27 mouse cellular contexts compared by ENCODE assay signal in the genomic region with DNA sequence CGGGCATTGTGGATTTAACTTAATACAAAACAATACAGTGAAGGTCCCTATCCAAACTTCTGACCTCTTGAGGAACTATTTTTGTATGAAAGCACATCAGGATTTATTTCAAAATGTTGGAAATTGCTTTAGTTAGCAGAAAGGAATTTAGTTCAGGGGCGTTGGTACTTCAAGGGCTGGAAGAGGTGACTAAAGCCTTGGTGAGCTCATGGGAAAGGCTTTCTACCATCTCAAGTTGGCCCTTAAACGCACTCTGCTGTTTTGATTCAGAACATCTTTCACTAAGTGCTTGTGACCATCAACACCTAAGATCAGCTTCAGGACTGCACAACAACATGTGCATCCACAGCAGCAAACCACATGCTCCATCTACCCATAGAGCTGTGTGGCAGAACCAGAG.
DNase-seq lines count a peak whose midpoint lies in the region; ATAC-seq and TF ChIP-seq lines count a peak whose summit lies in the region.
"Had no signal": no experiment of that assay in that cellular context is flagged by ENCODE, and none has a peak within 500 bp of the region (broad histone marks: within the 10 kb centered on the region; RNA-seq: fewer than 3 reads in every experiment).

No protein-coding gene starts in this region.

- peak; percentile 73 for ATAC-seq in lung, postnatal 0 days
- ATAC-seq: forebrain, embryonic 13.5 days; hindbrain, embryonic 16.5 days; midbrain, embryonic 13.5 days; Patski had no signal

- H3K27ac ChIP-seq in lung, postnatal 0 days (ENCODE audit: low read length), result peak overlapping the region; percentile 51; the same call in 1 of the 2 replicates
- peak overlapping the region; percentile 81 for H3K27ac ChIP-seq in MEL (ENCODE audit: control insufficient read depth, low read depth, low read length)
- H3K27ac ChIP-seq: forebrain, embryonic 13.5 days; heart, embryonic 10.5 days; heart, embryonic 15.5 days; kidney, postnatal 0 days; limb, embryonic 10.5 days; limb, embryonic 15.5 days; midbrain, embryonic 13.5 days; neural tube, embryonic 15.5 days had no signal

- TF ChIP-seq EP300 in lung, postnatal 0 days (IDR thresholded peaks at IDR 0.05), result peak; percentile 81
- TF ChIP-seq EP300 in MEL (IDR thresholded peaks at IDR 0.05; ENCODE audit: low read depth in 1 of 2, low read length in 2 of 2), result no peak

- TF ChIP-seq POLR2A in MEL (IDR thresholded peaks at IDR 0.05; ENCODE audit: control insufficient read depth in 1 of 2, insufficient read depth in 1 of 2, low read depth in 1 of 2, low read length in 2 of 2, poor library complexity in 1 of 2), result no peak

- H3K79me2 ChIP-seq in MEL (ENCODE audit: control insufficient read depth, insufficient read depth, low read length, poor library complexity), result no peaks in the 10 kb centered on the region

- no peaks in the 10 kb centered on the region for H3K27me3 ChIP-seq in lung, postnatal 0 days (replicated peaks; ENCODE audit: insufficient read depth, low read length)
- no peaks in the 10 kb centered on the region for H3K27me3 ChIP-seq in MEL (ENCODE audit: control insufficient read depth in 1 of 2, insufficient read depth in 2 of 2, low read length in 2 of 2)
- H3K27me3 ChIP-seq: heart, embryonic 15.5 days; limb, embryonic 15.5 days; midbrain, embryonic 13.5 days; neural tube, embryonic 15.5 days; Patski had no signal

- TF ChIP-seq CTCF in lung, postnatal 0 days (IDR thresholded peaks at IDR 0.05), result no peak
- TF ChIP-seq CTCF in MEL (IDR thresholded peaks at IDR 0.05 in 2 of 3, conservative IDR thresholded peaks at IDR 0.05 in 1 of 3; ENCODE audit: control insufficient read depth in 1 of 3, insufficient read depth in 1 of 3, low read depth in 2 of 3, low read length in 3 of 3, poor library complexity in 1 of 3, severe bottlenecking in 1 of 3), result no peak

- no peaks in the 10 kb centered on the region for H3K9me3 ChIP-seq in lung, postnatal 0 days (ENCODE audit: low read length)
- H3K9me3 ChIP-seq in MEL (replicated peaks; ENCODE audit: insufficient read depth, low read length), result no peaks in the 10 kb centered on the region
- H3K9me3 ChIP-seq: forebrain, embryonic 13.5 days; heart, embryonic 10.5 days; heart, embryonic 15.5 days; limb, embryonic 10.5 days; limb, embryonic 15.5 days; midbrain, embryonic 13.5 days; neural tube, embryonic 15.5 days had no signal

- peak; percentile 65 for DNase-seq in lung, postnatal 0 days (ENCODE audit: low spot score)
- no peak for DNase-seq in lung, postnatal 4 days
- DNase-seq in MEL (ENCODE audit: low read depth, low spot score), result no peak
- peak; percentile 43 for DNase-seq in fibroblast of lung, adult 2 months (ENCODE audit: low read depth)
- no peak for DNase-seq in neural tube, embryonic 10.5 days (ENCODE audit: extremely low spot score, low spot score)
- no peak for DNase-seq in left cerebral cortex, adult 11 months (ENCODE audit: low spot score)
- no peak for DNase-seq in spleen, postnatal 14 days (ENCODE audit: low spot score in 2 of 2)
- DNase-seq: adrenal gland, postnatal 25 days; cerebellum, adult 11-12 months; cerebellum, adult 9-11 months; gastrocnemius, postnatal 14 days; kidney, adult 18-20 months; kidney, postnatal 4 days; lung, postnatal 14 days; retina, postnatal 1 day; right cerebral cortex, postnatal 25 days; thymus, adult 2 months had no signal

- peaks cover 4% of the 10 kb centered on the region; the same call in 1 of the 2 replicates for H3K36me3 ChIP-seq in lung, postnatal 0 days (ENCODE audit: insufficient read depth, low read length)
- peaks cover 0 to 31% of the 10 kb centered on the region in 2 experiments; a peak in 2 of 4 replicates for H3K36me3 ChIP-seq in MEL (ENCODE audit: control insufficient read depth in 1 of 2, insufficient read depth in 2 of 2, low read length in 2 of 2)

- TF ChIP-seq RAD21 in MEL (IDR thresholded peaks at IDR 0.05; ENCODE audit: low read depth, low read length), result no peak

- H3K9ac ChIP-seq in lung, postnatal 0 days (replicated peaks; ENCODE audit: low read depth), result no peak overlapping the region
- peak overlapping the region; percentile 42 for H3K9ac ChIP-seq in MEL (ENCODE audit: control insufficient read depth, low read depth, low read length, poor library complexity, severe bottlenecking)
- H3K9ac ChIP-seq: forebrain, embryonic 13.5 days; heart, embryonic 15.5 days; limb, embryonic 15.5 days; midbrain, embryonic 13.5 days; neural tube, embryonic 15.5 days had no signal

- WGBS in lung, postnatal 0 days, result 62% methylated on average over 3 of the region's 3 CpGs

- no peak overlapping the region for H3K4me2 ChIP-seq in lung, postnatal 0 days (replicated peaks; ENCODE audit: low read depth, low read length)
- H3K4me2 ChIP-seq: forebrain, embryonic 13.5 days; heart, embryonic 15.5 days; limb, embryonic 15.5 days; midbrain, embryonic 13.5 days; neural tube, embryonic 15.5 days had no signal

- no peaks in the 10 kb centered on the region for H3K4me1 ChIP-seq in lung, postnatal 0 days (ENCODE audit: insufficient read depth, low read depth, low read length)
- peaks cover 0 to 35% of the 10 kb centered on the region in 2 experiments; a peak in 3 of 4 replicates for H3K4me1 ChIP-seq in MEL (ENCODE audit: control insufficient read depth in 1 of 2, insufficient read depth in 2 of 2, low read length in 2 of 2)
- H3K4me1 ChIP-seq: forebrain, embryonic 13.5 days; limb, embryonic 10.5 days; limb, embryonic 15.5 days; midbrain, embryonic 13.5 days; neural tube, embryonic 15.5 days had no signal

- no peak overlapping the region for H3K4me3 ChIP-seq in lung, postnatal 0 days (ENCODE audit: low read depth, low read length)
- H3K4me3 ChIP-seq in MEL (ENCODE audit: control insufficient read depth in 1 of 2, insufficient read depth in 1 of 2, low read depth in 2 of 2, low read length in 2 of 2), result no peak overlapping the region
- H3K4me3 ChIP-seq: forebrain, embryonic 13.5 days; heart, embryonic 10.5 days; heart, embryonic 15.5 days; limb, embryonic 10.5 days; limb, embryonic 15.5 days; midbrain, embryonic 13.5 days; neural tube, embryonic 15.5 days had no signal

TF ChIP-seq in MEL, 35 proteins besides CTCF, POLR2A, EP300 and RAD21:
- TF ChIP-seq E2F4 (IDR thresholded peaks at IDR 0.05; ENCODE audit: borderline replicate concordance, low read depth, low read length) (no peak), SIN3A (IDR thresholded peaks at IDR 0.05; ENCODE audit: low read length) (no peak), BHLHE40 (IDR thresholded peaks at IDR 0.05; ENCODE audit: borderline replicate concordance, low read depth, low read length) (no peak), ZKSCAN1 (IDR thresholded peaks at IDR 0.05; ENCODE audit: low read depth, low read length) (no peak), POLR2AphosphoS2 (IDR thresholded peaks at IDR 0.05; ENCODE audit: low read length) (no peak), MAFK (IDR thresholded peaks at IDR 0.05; ENCODE audit: borderline replicate concordance, low read depth, low read length) (no peak), UBTF (IDR thresholded peaks at IDR 0.05; ENCODE audit: borderline replicate concordance, insufficient read depth, low read depth, low read length) (no peak), HCFC1 (IDR thresholded peaks at IDR 0.05; ENCODE audit: low read depth, low read length) (no peak), MXI1 (IDR thresholded peaks at IDR 0.05; ENCODE audit: low read depth, low read length) (no peak), ELF1 (IDR thresholded peaks at IDR 0.05; ENCODE audit: low read depth, low read length) (no peak), CHD2 (IDR thresholded peaks at IDR 0.05; ENCODE audit: low read length) (no peak), MYB (IDR thresholded peaks at IDR 0.05; ENCODE audit: low read depth, low read length) (no peak), ZNF384 (IDR thresholded peaks at IDR 0.05; ENCODE audit: low read depth, low read length) (no peak), GATA1 (IDR thresholded peaks at IDR 0.05; ENCODE audit: low read depth, low read length) (no peak), USF1 (IDR thresholded peaks at IDR 0.05; ENCODE audit: low read depth, low read length) (no peak), MAZ (IDR thresholded peaks at IDR 0.05; ENCODE audit: low read depth, low read length) (no peak), SMC3 (IDR thresholded peaks at IDR 0.05; ENCODE audit: low read depth, low read length) (no peak), MEF2A (IDR thresholded peaks at IDR 0.05; ENCODE audit: extremely low read depth, insufficient replicate concordance, low read depth, low read length, poor library complexity, severe bottlenecking) (no peak), JUND (IDR thresholded peaks at IDR 0.05; ENCODE audit: low read depth, low read length) (no peak)

Comparison
In these comparisons a context has a peak if more than half of its experiments do, and no peak if none do; other contexts are left out.
1. DNase-seq: peak in lung, postnatal 0 days (single experiment) and fibroblast of lung, adult 2 months (single experiment); none in lung, postnatal 4 days (0 of 2), MEL (single experiment), neural tube, embryonic 10.5 days (single experiment), left cerebral cortex, adult 11 months (single experiment) and spleen, postnatal 14 days (0 of 2).